In genomic region chr13:37312222-37312928, GRCm38 (mm10) we compare ENCODE assay signal across 8 mouse cellular contexts. TPM values are rescaled to one million over a fixed set of nuclear protein-coding genes. Genes with fewer than 3 reads are reported as not detected.
DNase-seq lines count a peak whose midpoint lies in the region; ATAC-seq and TF ChIP-seq lines count a peak whose summit lies in the region.

No protein-coding gene starts in this region.

- no peaks in the 10 kb centered on the region for H3K9me3 ChIP-seq in hindbrain, embryonic 12.5 days (replicated peaks)
- H3K9me3 ChIP-seq in lung, postnatal 0 days (ENCODE audit: low read length) = no peaks in the 10 kb centered on the region

- peak overlapping the region; percentile 59 for H3K9ac ChIP-seq in hindbrain, embryonic 12.5 days
- peak overlapping the region; percentile 41; the same call in 1 of the 2 replicates for H3K9ac ChIP-seq in lung, postnatal 0 days (replicated peaks; ENCODE audit: low read depth)

- no peaks in the 10 kb centered on the region for H3K36me3 ChIP-seq in hindbrain, embryonic 12.5 days
- H3K36me3 ChIP-seq in lung, postnatal 0 days (ENCODE audit: insufficient read depth, low read length) = no peaks in the 10 kb centered on the region

- peak; percentile 94 for ATAC-seq in hindbrain, embryonic 12.5 days (ENCODE audit: low FRiP score)
- ATAC-seq in lung, postnatal 0 days = peak; percentile 95

- DNase-seq in MN1 (ENCODE audit: low spot score) = peak; percentile 96
- peak; percentile 94 for DNase-seq in cerebellum, adult 9-10 months
- DNase-seq in frontal cortex, postnatal 14 days (ENCODE audit: low spot score in 2 of 2) = peak; percentile 88 to 95
- DNase-seq in layer of hippocampus, postnatal 10 days (ENCODE audit: low spot score in 2 of 2) = peak; percentile 96
- DNase-seq in lung, postnatal 0 days (ENCODE audit: low spot score) = peak; percentile 95
- DNase-seq in ovary, postnatal 10 days (ENCODE audit: low spot score) = peak; percentile 80
- peak; percentile 87 for DNase-seq in thymus, postnatal 0 days (ENCODE audit: low spot score)

- TF ChIP-seq EP300 in lung, postnatal 0 days (IDR thresholded peaks at IDR 0.05) = peak; percentile 16; the same call in 1 of the 2 replicates

- H3K27ac ChIP-seq in hindbrain, embryonic 12.5 days = peak overlapping the region; percentile 89
- H3K27ac ChIP-seq in lung, postnatal 0 days (ENCODE audit: low read length) = no peak overlapping the region

- H3K4me3 ChIP-seq in hindbrain, embryonic 12.5 days = peak overlapping the region; percentile 36
- peak overlapping the region; percentile 26; the same call in 1 of the 2 replicates for H3K4me3 ChIP-seq in lung, postnatal 0 days (ENCODE audit: low read depth, low read length)

- peaks cover 8% of the 10 kb centered on the region for H3K27me3 ChIP-seq in hindbrain, embryonic 12.5 days
- H3K27me3 ChIP-seq in lung, postnatal 0 days (replicated peaks; ENCODE audit: insufficient read depth, low read length) = no peaks in the 10 kb centered on the region

- WGBS in hindbrain, embryonic 12.5 days = 2% methylated on average over 25 of the region's 25 CpGs
- WGBS in lung, postnatal 0 days = 4% methylated on average over 25 of the region's 25 CpGs

- peak; percentile 91 for TF ChIP-seq CTCF in lung, postnatal 0 days (IDR thresholded peaks at IDR 0.05)

- H3K4me1 ChIP-seq in hindbrain, embryonic 12.5 days = peaks cover 17% of the 10 kb centered on the region
- peaks cover 4% of the 10 kb centered on the region; the same call in 1 of the 2 replicates for H3K4me1 ChIP-seq in lung, postnatal 0 days (ENCODE audit: insufficient read depth, low read depth, low read length)

- peak overlapping the region; percentile 68 for H3K4me2 ChIP-seq in hindbrain, embryonic 12.5 days (replicated peaks)
- peak overlapping the region; percentile 61 for H3K4me2 ChIP-seq in lung, postnatal 0 days (replicated peaks; ENCODE audit: low read depth, low read length)

RNA-seq across cellular contexts. Expression of gene Ly86, which starts 32.6 kb away (rescaled TPM):
- 7.2 and 7.6 TPM in 2 replicates for polyA plus RNA-seq in hindbrain, embryonic 12.5 days (2016; fragmentation: Nextera tagmentation; extraction: Ambion mirVana)
- total RNA-seq in layer of hippocampus, postnatal 10 days (2021) = 1 to 10 TPM; 6.9 to 8.2 TPM
- polyA plus RNA-seq in lung, postnatal 0 days (2015; fragmentation: Nextera tagmentation; extraction: Ambion mirVana) = 13.8 and 15.5 TPM in 2 replicates
- 14.9 and 17.4 TPM in 2 replicates for polyA plus RNA-seq in thymus, postnatal 0 days (2015; fragmentation: Nextera tagmentation; extraction: Ambion mirVana)
